13 mouse cellular contexts compared by ENCODE assay signal in the genomic region with DNA sequence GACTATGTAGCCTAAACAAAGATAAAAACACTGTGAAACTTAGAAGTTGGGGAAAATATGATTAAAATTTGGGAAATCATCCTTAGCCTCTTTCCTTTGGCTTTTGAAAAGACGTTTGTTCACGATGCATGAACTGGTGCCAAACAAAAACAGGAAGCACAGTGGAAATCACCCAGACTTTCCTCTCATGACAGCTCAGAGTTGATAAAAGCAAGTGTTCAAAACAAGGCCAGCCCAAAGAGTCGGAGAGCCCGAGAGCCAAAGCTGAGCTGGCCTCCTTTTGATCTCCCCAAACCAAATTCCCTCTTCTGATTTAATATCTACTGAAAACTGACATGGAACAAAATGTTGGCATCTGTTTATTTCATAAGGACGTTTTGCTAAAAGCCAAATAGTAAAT.
DNase-seq lines count a peak whose midpoint lies in the region; ATAC-seq lines count a peak whose summit lies in the region.
"Had no signal": no experiment of that assay in that cellular context is flagged by ENCODE, and none has a peak within 500 bp of the region (broad histone marks: within the 10 kb centered on the region; RNA-seq: fewer than 3 reads in every experiment).

No protein-coding gene starts in this region.

- no peak overlapping the region for H3K9ac ChIP-seq in heart, embryonic 11.5 days (ENCODE audit: low read depth, low read length)
- no peak overlapping the region for H3K9ac ChIP-seq in hindbrain, embryonic 16.5 days (ENCODE audit: low read depth, low read length)
- H3K9ac ChIP-seq: forebrain, embryonic 12.5 days; limb, embryonic 13.5 days had no signal

- no peaks in the 10 kb centered on the region for H3K36me3 ChIP-seq in heart, embryonic 11.5 days (ENCODE audit: control insufficient read depth, insufficient read depth, low read length)
- no peaks in the 10 kb centered on the region for H3K36me3 ChIP-seq in hindbrain, embryonic 16.5 days (ENCODE audit: control insufficient read depth, insufficient read depth, low read length)
- H3K36me3 ChIP-seq: forebrain, embryonic 12.5 days; limb, embryonic 13.5 days had no signal

- H3K27ac ChIP-seq in heart, embryonic 11.5 days (ENCODE audit: low read depth, low read length), result no peak overlapping the region
- H3K27ac ChIP-seq in hindbrain, embryonic 16.5 days (ENCODE audit: low read depth, low read length), result no peak overlapping the region
- H3K27ac ChIP-seq: forebrain, embryonic 12.5 days; limb, embryonic 13.5 days had no signal

- intact Hi-C loops in left cerebral cortex, postnatal 36 days (cut with DNase I), result no loop called here

- ATAC-seq in heart, embryonic 11.5 days (replicated peaks; ENCODE audit: insufficient number of reproducible peaks, low FRiP score, low TSS enrichment), result no peak
- no peak for ATAC-seq in hindbrain, embryonic 16.5 days
- ATAC-seq: Patski had no signal

- WGBS in heart, embryonic 11.5 days (ENCODE audit: insufficient replicate concordance), result 31% methylated on average over 5 of the region's 5 CpGs
- 67% methylated on average over 5 of the region's 5 CpGs for WGBS in hindbrain, embryonic 16.5 days

- peak; percentile 39 to 63 for DNase-seq in heart, adult 18-20 months
- peak; percentile 6 for DNase-seq in urinary bladder, postnatal 14 days (ENCODE audit: low spot score)
- no peak for DNase-seq in urinary bladder, adult 2 months (ENCODE audit: low spot score)
- peak; percentile 2 for DNase-seq in induced T-regulatory cell, adult 2 months (ENCODE audit: low read depth)
- peak; percentile 23 for DNase-seq in skeletal muscle tissue, adult 2 months (ENCODE audit: low read depth, low spot score)
- no peak for DNase-seq in left cerebral cortex, postnatal 36 days (ENCODE audit: low spot score in 2 of 2)
- DNase-seq: cerebellum, adult 2 months; spleen, adult 18-20 months had no signal

- H3K9me3 ChIP-seq in heart, embryonic 11.5 days (replicated peaks; ENCODE audit: control insufficient read depth, low read length), result no peaks in the 10 kb centered on the region
- no peaks in the 10 kb centered on the region for H3K9me3 ChIP-seq in hindbrain, embryonic 16.5 days (ENCODE audit: control insufficient read depth, low read length)
- H3K9me3 ChIP-seq: forebrain, embryonic 12.5 days; limb, embryonic 13.5 days had no signal

- no peak overlapping the region for H3K4me2 ChIP-seq in heart, embryonic 11.5 days
- no peak overlapping the region for H3K4me2 ChIP-seq in hindbrain, embryonic 16.5 days (ENCODE audit: low read length)
- H3K4me2 ChIP-seq: forebrain, embryonic 12.5 days; limb, embryonic 13.5 days had no signal

- H3K27me3 ChIP-seq in heart, embryonic 11.5 days (ENCODE audit: control insufficient read depth, insufficient read depth, low read length), result no peaks in the 10 kb centered on the region
- no peaks in the 10 kb centered on the region for H3K27me3 ChIP-seq in hindbrain, embryonic 16.5 days (replicated peaks; ENCODE audit: control insufficient read depth, insufficient read depth, low read length)
- H3K27me3 ChIP-seq: forebrain, embryonic 12.5 days; limb, embryonic 13.5 days had no signal

- no peaks in the 10 kb centered on the region for H3K4me1 ChIP-seq in heart, embryonic 11.5 days (ENCODE audit: control insufficient read depth, insufficient read depth, low read length)
- H3K4me1 ChIP-seq in hindbrain, embryonic 16.5 days (ENCODE audit: control insufficient read depth, insufficient read depth, low read depth, low read length), result no peaks in the 10 kb centered on the region
- H3K4me1 ChIP-seq: forebrain, embryonic 12.5 days had no signal

- no peak overlapping the region for H3K4me3 ChIP-seq in heart, embryonic 11.5 days (ENCODE audit: low read depth, low read length)
- H3K4me3 ChIP-seq in hindbrain, embryonic 16.5 days (ENCODE audit: low read length), result no peak overlapping the region
- H3K4me3 ChIP-seq: forebrain, embryonic 12.5 days; limb, embryonic 13.5 days had no signal

Comparison
In these comparisons a context has a peak if more than half of its experiments do, and no peak if none do; other contexts are left out.
1. DNase-seq: peak in heart, adult 18-20 months (2 of 2), urinary bladder, postnatal 14 days (single experiment), induced T-regulatory cell, adult 2 months (single experiment) and skeletal muscle tissue, adult 2 months (single experiment); none in urinary bladder, adult 2 months (single experiment) and left cerebral cortex, postnatal 36 days (0 of 2).